Mouse (Mus musculus) heart, postnatal 0 days (tissue): ENCODE data around the gene Ecsit. TPM values are rescaled to one million over a fixed set of nuclear protein-coding genes. Genes with fewer than 3 reads are reported as not detected.
A peak's percentile ranks its signal among the peaks of the same experiment; 100 is the strongest.

ENCODE experiments used
- ATAC-seq: fragments of 200-750 bp; cut with Nextera tagmentation; 2 replicates; pipeline ENCODE4 v1.8.0; 2017; ENCODE audit warnings: low read depth, moderate number of reproducible peaks, moderate library complexity; ENCODE audit not compliant: insufficient read depth
- DNase-seq: peaks from one replicate; pipeline ENCODE4 v3.0.0-alpha.2; 2016; ENCODE audit warnings: low spot score
- H3K27ac ChIP-seq: fragments of 300-500 bp; sonication (generic); 2 replicates; pipeline ENCODE4 v1.5.1; 2014; ENCODE audit warnings: low read depth, mild to moderate bottlenecking
- H3K27me3 ChIP-seq: fragments of 300-500 bp; sonication (generic); 2 replicates; pipeline ENCODE4 v1.6.1; 2014; ENCODE audit warnings: low read length, mixed read lengths; ENCODE audit not compliant: control insufficient read depth, insufficient read depth
- H3K36me3 ChIP-seq: fragments of 300-500 bp; sonication (generic); replicated peaks from 2 replicates; pipeline ENCODE4 v1.6.1; 2014; ENCODE audit warnings: low read length, mixed read lengths; ENCODE audit not compliant: control insufficient read depth, insufficient read depth
- H3K4me1 ChIP-seq: fragments of 300-500 bp; sonication (generic); 2 replicates; pipeline ENCODE4 v1.6.1; 2014; ENCODE audit warnings: antibody characterized with exemption; ENCODE audit not compliant: control insufficient read depth, insufficient read depth
- H3K4me2 ChIP-seq: fragments of 300-500 bp; sonication (generic); 2 replicates; pipeline ENCODE4 v1.6.1; 2014; ENCODE audit warnings: low read depth, mild to moderate bottlenecking, low read length, moderate library complexity
- H3K4me3 ChIP-seq: fragments of 300-500 bp; sonication (generic); 2 replicates; pipeline ENCODE4 v1.5.1; 2014; ENCODE audit warnings: low read depth, low read length
- H3K9ac ChIP-seq: fragments of 300-500 bp; sonication (generic); replicated peaks from 2 replicates; pipeline ENCODE4 v1.6.1; 2014; ENCODE audit warnings: low read depth, low read length, mixed read lengths
- H3K9me3 ChIP-seq: fragments of 300-500 bp; sonication (generic); replicated peaks from 2 replicates; pipeline ENCODE4 v1.6.1; 2016; ENCODE audit warnings: low read length; ENCODE audit not compliant: control insufficient read depth
- CTCF ChIP-seq: IDR thresholded peaks from 2 replicates; pipeline ENCODE4 v1.5.1; 2016; ENCODE audit warnings: antibody characterized with exemption, control low read depth, low read depth
- EP300 ChIP-seq: IDR thresholded peaks from 2 replicates; pipeline ENCODE4 v1.6.1; 2016; ENCODE audit warnings: antibody characterized with exemption, low read depth
- WGBS: fragments of 180-500 bp; shearing (Covaris S2); extraction: QIAGEN DNeasy Blood & Tissue Kit; methylation state at CpG from one replicate; pipeline ENCODE4 v1.1.7; 2014; 5-methylcytosine and 5-hydroxymethylcytosine counted together
- polyA plus RNA-seq: library from polyadenylated mRNA; unstranded; fragments of >200 nt; fragmentation: Nextera tagmentation; extraction: Ambion mirVana; gene quantifications from 2 replicates; pipeline ENCODE4 v1.2.1, GENCODE M21; 2015
- total RNA-seq: library from RNA; depleted of rRNA; stranded (reverse); fragments of >200 nt; gene quantifications from 2 replicates; pipeline ENCODE4 v1.2.3, GENCODE M21; 2014; ENCODE audit warnings: low replicate concordance

The Ecsit gene
- total and polyA plus RNA-seq, 2 experiments from 2014 or later: 82.0 to 138 TPM

GRCm38 (mm10) chr9:22072276-22072675 is 13.0 kb downstream of the Ecsit start:
- H3K9ac ChIP-seq: no peak overlapping the region
- no peak for DNase-seq
- no peak for TF ChIP-seq EP300
- no peak for TF ChIP-seq CTCF
- peaks cover 52% of the 10 kb centered on the region for H3K36me3 ChIP-seq
- no peaks in the 10 kb centered on the region for H3K27me3 ChIP-seq
- H3K9me3 ChIP-seq: no peaks in the 10 kb centered on the region
- 75% methylated on average over 4 of the region's 4 CpGs for WGBS
- no peak for ATAC-seq
- no peaks in the 10 kb centered on the region; the same call in 1 of the 2 replicates for H3K4me1 ChIP-seq
- H3K27ac ChIP-seq: no peak overlapping the region
- H3K4me3 ChIP-seq: no peak overlapping the region
- no peak overlapping the region for H3K4me2 ChIP-seq

- peak within 1 kb of the TSS; percentile 98 for H3K4me3 ChIP-seq
- under 1% methylated on average over 79 of the region's 87 CpGs for WGBS
- peak within 1 kb of the TSS; percentile 63 for H3K4me2 ChIP-seq
- ATAC-seq (peak; percentile 97), DNase-seq (peak; percentile 97)
- H3K9ac ChIP-seq: peak within 1 kb of the TSS; percentile 90
- H3K36me3 ChIP-seq: peaks cover 51% of the 10 kb centered on the region
- H3K27ac ChIP-seq: peak within 1 kb of the TSS; percentile 97
- H3K27me3 ChIP-seq: no peaks in the 10 kb centered on the region
- peak; percentile 21; the same call in 1 of the 2 replicates for TF ChIP-seq CTCF
- TF ChIP-seq EP300: peak; percentile 2; the same call in 1 of the 2 replicates
- no peaks in the 10 kb centered on the region; the same call in 1 of the 2 replicates for H3K4me1 ChIP-seq
- H3K9me3 ChIP-seq: no peaks in the 10 kb centered on the region
Observed at GRCm38 (mm10) chr9:22070791-22071573, 14.3 kb downstream of the Ecsit start, which contains the start of the genes Gm49318 and Zfp653. TSS of gene Gm49318 (minus strand) at chr9:22071259. TSS of gene Zfp653 (minus strand) at chr9:22071376.

GRCm38 (mm10) chr9:22069881-22070553 is 15.2 kb downstream of the Ecsit start:
- H3K36me3 ChIP-seq: peaks cover 55% of the 10 kb centered on the region
- H3K27ac ChIP-seq: peak overlapping the region; percentile 97
- peak overlapping the region; percentile 90; the same call in 1 of the 2 replicates for H3K9ac ChIP-seq
- DNase-seq (no peak), ATAC-seq (no peak)
- TF ChIP-seq CTCF: no peak
- TF ChIP-seq EP300: no peak
- H3K4me3 ChIP-seq: peak overlapping the region; percentile 98
- no peaks in the 10 kb centered on the region for H3K9me3 ChIP-seq
- WGBS: 53% methylated on average over 4 of the region's 4 CpGs
- peak overlapping the region; percentile 63 for H3K4me2 ChIP-seq
- H3K27me3 ChIP-seq: no peaks in the 10 kb centered on the region
- H3K4me1 ChIP-seq: no peaks in the 10 kb centered on the region; the same call in 1 of the 2 replicates

GRCm38 (mm10) chr9:22067195-22067594 is 18.0 kb downstream of the Ecsit start:
- H3K9me3 ChIP-seq: no peaks in the 10 kb centered on the region
- TF ChIP-seq CTCF: no peak
- TF ChIP-seq EP300: no peak
- DNase-seq (no peak), ATAC-seq (no peak)
- H3K27ac ChIP-seq: no peak overlapping the region
- H3K9ac ChIP-seq: no peak overlapping the region
- no peaks in the 10 kb centered on the region; the same call in 1 of the 2 replicates for H3K4me1 ChIP-seq
- H3K27me3 ChIP-seq: no peaks in the 10 kb centered on the region
- no peak overlapping the region for H3K4me3 ChIP-seq
- H3K36me3 ChIP-seq: peaks cover 56% of the 10 kb centered on the region
- no peak overlapping the region for H3K4me2 ChIP-seq
- WGBS: 84% methylated on average over 5 of the region's 5 CpGs

GRCm38 (mm10) chr9:22066433-22066832 is 18.8 kb downstream of the Ecsit start:
- TF ChIP-seq EP300: no peak
- TF ChIP-seq CTCF: peak; percentile 90
- H3K4me3 ChIP-seq: no peak overlapping the region
- WGBS: 71% methylated on average over 3 of the region's 3 CpGs
- no peak for DNase-seq
- H3K9ac ChIP-seq: no peak overlapping the region
- H3K4me1 ChIP-seq: no peaks in the 10 kb centered on the region; the same call in 1 of the 2 replicates
- H3K27ac ChIP-seq: no peak overlapping the region
- no peaks in the 10 kb centered on the region for H3K9me3 ChIP-seq
- no peak overlapping the region for H3K4me2 ChIP-seq
- no peak for ATAC-seq
- H3K27me3 ChIP-seq: no peaks in the 10 kb centered on the region
- peaks cover 62% of the 10 kb centered on the region for H3K36me3 ChIP-seq
